Mouse (Mus musculus) MEL (cell line): Measurements from ENCODE around the gene Kcne3. TPM values are rescaled to one million over a fixed set of nuclear protein-coding genes. Genes with fewer than 3 reads are reported as not detected.

Experiments
- DNase-seq: peaks from one replicate; pipeline ENCODE4 v3.0.0; 2011; ENCODE audit warnings: low read depth, low spot score
- H3K27ac ChIP-seq: 2 replicates; pipeline ENCODE4 v1.5.1; 2012; ENCODE audit warnings: low read depth, mild to moderate bottlenecking, control low read depth, low read length, moderate library complexity; ENCODE audit not compliant: control insufficient read depth
- H3K27me3 ChIP-seq, 2 experiments: fragments of 150-350 bp in 1 of 2; sonication (generic) in 1 of 2; 2 replicates each; pipeline ENCODE4 v1.6.1; 2012; ENCODE audit warnings: low read length in 2 of 2, mild to moderate bottlenecking in 2 of 2, improper control_type of control experiment in 1 of 2, moderate library complexity in 1 of 2; ENCODE audit not compliant: insufficient read depth in 2 of 2, control insufficient read depth in 1 of 2
- H3K36me3 ChIP-seq, 2 experiments: 2 replicates each; pipeline ENCODE4 v1.6.1; 2012 to 2014; ENCODE audit warnings: low read length in 2 of 2, improper control_type of control experiment in 1 of 2, inconsistent platforms in 1 of 2, mild to moderate bottlenecking in 1 of 2; ENCODE audit not compliant: insufficient read depth in 2 of 2, control insufficient read depth in 1 of 2
- H3K4me1 ChIP-seq, 2 experiments: fragments of 150-350 bp in 1 of 2; sonication (generic) in 1 of 2; 2 replicates each; pipeline ENCODE4 v1.6.1; 2012; ENCODE audit warnings: low read length in 2 of 2, improper control_type of control experiment in 1 of 2, mild to moderate bottlenecking in 1 of 2; ENCODE audit not compliant: insufficient read depth in 2 of 2, control insufficient read depth in 1 of 2
- H3K4me3 ChIP-seq, 2 experiments: fragments of 150-350 bp in 1 of 2; sonication (generic) in 1 of 2; 2 replicates each; pipeline ENCODE4 v1.5.1; 2012; ENCODE audit warnings: low read depth in 2 of 2, low read length in 2 of 2, mild to moderate bottlenecking in 2 of 2, moderate library complexity in 2 of 2, control low read depth in 1 of 2, improper control_type of control experiment in 1 of 2; ENCODE audit not compliant: control insufficient read depth in 1 of 2, insufficient read depth in 1 of 2
- H3K79me2 ChIP-seq: 2 replicates; pipeline ENCODE4 v1.6.1; 2012; ENCODE audit warnings: mild to moderate bottlenecking, low read length, moderate library complexity; ENCODE audit not compliant: control insufficient read depth, poor library complexity, insufficient read depth
- H3K9ac ChIP-seq: 2 replicates; pipeline ENCODE4 v1.6.1; 2012; ENCODE audit warnings: low read depth, mild to moderate bottlenecking, control low read depth, low read length, moderate library complexity; ENCODE audit not compliant: control insufficient read depth, poor library complexity, severe bottlenecking
- H3K9me3 ChIP-seq: fragments of 150-350 bp; sonication (generic); replicated peaks from 2 replicates; pipeline ENCODE4 v1.6.1; 2012; ENCODE audit warnings: mild to moderate bottlenecking, low read length, improper control_type of control experiment, moderate library complexity; ENCODE audit not compliant: insufficient read depth
- BHLHE40 ChIP-seq: IDR thresholded peaks from 2 replicates; pipeline ENCODE4 v1.6.1; 2012; ENCODE audit warnings: low read depth, mild to moderate bottlenecking, inconsistent platforms, low read length, improper control_type of control experiment, borderline replicate concordance
- CTCF ChIP-seq, 3 experiments: IDR thresholded peaks in 2 of 3; conservative IDR thresholded peaks in 1 of 3; 2 replicates each; pipeline ENCODE4 v1.5.1; 2011 to 2012; ENCODE audit warnings: low read length in 3 of 3, low read depth in 2 of 3, mild to moderate bottlenecking in 2 of 3, improper control_type of control experiment in 1 of 3, inconsistent platforms in 1 of 3, mixed read lengths in 1 of 3, moderate library complexity in 1 of 3; ENCODE audit not compliant: control insufficient read depth in 1 of 3, insufficient read depth in 1 of 3, poor library complexity in 1 of 3, severe bottlenecking in 1 of 3
- ELF1 ChIP-seq: IDR thresholded peaks from 2 replicates; pipeline ENCODE4 v1.6.1; 2014; ENCODE audit warnings: low read depth, mild to moderate bottlenecking, inconsistent platforms, low read length, improper control_type of control experiment, moderate library complexity
- EP300 ChIP-seq, 2 experiments: IDR thresholded peaks; 2 replicates each; pipeline ENCODE4 v1.6.1; 2011; ENCODE audit warnings: improper control_type of control experiment in 2 of 2, low read length in 2 of 2, low read depth in 1 of 2, mild to moderate bottlenecking in 1 of 2
- ETS1 ChIP-seq: IDR thresholded peaks from 2 replicates; pipeline ENCODE4 v1.6.1; 2012; ENCODE audit warnings: low read depth, mild to moderate bottlenecking, inconsistent platforms, low read length, improper control_type of control experiment, moderate library complexity
- HCFC1 ChIP-seq: IDR thresholded peaks from 2 replicates; pipeline ENCODE4 v1.6.1; 2012; ENCODE audit warnings: low read depth, mild to moderate bottlenecking, inconsistent platforms, low read length, improper control_type of control experiment, moderate library complexity
- JUND ChIP-seq: IDR thresholded peaks from 2 replicates; pipeline ENCODE4 v1.6.1; 2011; ENCODE audit warnings: low read depth, mild to moderate bottlenecking, improper control_type of control experiment, low read length
- KAT2A ChIP-seq: conservative IDR thresholded peaks from 2 replicates; pipeline ENCODE4 v1.6.1; 2012; ENCODE audit warnings: low read depth, low read length, improper control_type of control experiment, inconsistent platforms
- MAFK ChIP-seq: IDR thresholded peaks from 2 replicates; pipeline ENCODE4 v1.6.1; 2011; ENCODE audit warnings: low read depth, mild to moderate bottlenecking, low read length, improper control_type of control experiment, borderline replicate concordance
- MAX ChIP-seq: IDR thresholded peaks from 2 replicates; pipeline ENCODE4 v1.6.1; 2011; ENCODE audit warnings: low read length, improper control_type of control experiment
- MAZ ChIP-seq: IDR thresholded peaks from 2 replicates; pipeline ENCODE4 v1.6.1; 2012; ENCODE audit warnings: low read depth, mild to moderate bottlenecking, inconsistent platforms, low read length, improper control_type of control experiment
- MEF2A ChIP-seq: IDR thresholded peaks from 2 replicates; pipeline ENCODE4 v1.6.1; 2014; ENCODE audit warnings: low read depth, mild to moderate bottlenecking, inconsistent platforms, low read length, improper control_type of control experiment; ENCODE audit not compliant: poor library complexity, insufficient replicate concordance, severe bottlenecking; ENCODE audit errors: extremely low read depth
- MYB ChIP-seq: IDR thresholded peaks from 2 replicates; pipeline ENCODE4 v1.6.1; 2011; ENCODE audit warnings: mild to moderate bottlenecking, low read depth, low read length, improper control_type of control experiment
- NELFE ChIP-seq: IDR thresholded peaks from 2 replicates; pipeline ENCODE4 v1.6.1; 2011; ENCODE audit warnings: low read depth, low read length, improper control_type of control experiment
- POLR2A ChIP-seq, 2 experiments: IDR thresholded peaks; 2 replicates each; pipeline ENCODE4 v1.6.1; 2011 to 2012; ENCODE audit warnings: low read length in 2 of 2, mild to moderate bottlenecking in 2 of 2, control low read depth in 1 of 2, improper control_type of control experiment in 1 of 2, low read depth in 1 of 2, moderate library complexity in 1 of 2; ENCODE audit not compliant: control insufficient read depth in 1 of 2, insufficient read depth in 1 of 2, poor library complexity in 1 of 2
- SIN3A ChIP-seq: IDR thresholded peaks from 2 replicates; pipeline ENCODE4 v1.6.1; 2012; ENCODE audit warnings: low read length, improper control_type of control experiment, inconsistent platforms
- SMC3 ChIP-seq: IDR thresholded peaks from 2 replicates; pipeline ENCODE4 v1.6.1; 2011; ENCODE audit warnings: low read depth, low read length, improper control_type of control experiment
- TAL1 ChIP-seq: IDR thresholded peaks from 2 replicates; pipeline ENCODE4 v1.6.1; 2012; ENCODE audit warnings: mild to moderate bottlenecking, inconsistent platforms, low read length, moderate library complexity, mixed read lengths
- TCF12 ChIP-seq: IDR thresholded peaks from 2 replicates; pipeline ENCODE4 v1.6.1; 2014; ENCODE audit warnings: low read depth, mild to moderate bottlenecking, inconsistent platforms, low read length, improper control_type of control experiment, moderate library complexity
- UBTF ChIP-seq: IDR thresholded peaks from 2 replicates; pipeline ENCODE4 v1.6.1; 2012; ENCODE audit warnings: low read depth, mild to moderate bottlenecking, inconsistent platforms, low read length, improper control_type of control experiment, moderate library complexity, borderline replicate concordance; ENCODE audit not compliant: insufficient read depth
- USF1 ChIP-seq: IDR thresholded peaks from 2 replicates; pipeline ENCODE4 v1.6.1; 2014; ENCODE audit warnings: low read depth, mild to moderate bottlenecking, inconsistent platforms, low read length, improper control_type of control experiment, moderate library complexity
- USF2 ChIP-seq, 2 experiments: IDR thresholded peaks; 2 replicates each; pipeline ENCODE4 v1.6.1; 2011 to 2012; ENCODE audit warnings: improper control_type of control experiment in 2 of 2, low read length in 2 of 2, borderline replicate concordance in 1 of 2, inconsistent platforms in 1 of 2, low read depth in 1 of 2, mild to moderate bottlenecking in 1 of 2; ENCODE audit not compliant: insufficient read depth in 1 of 2
- ZC3H11A ChIP-seq: IDR thresholded peaks from 2 replicates; pipeline ENCODE4 v1.6.1; 2012; ENCODE audit warnings: low read depth, mild to moderate bottlenecking, inconsistent platforms, low read length, improper control_type of control experiment
- ZMIZ1 ChIP-seq: IDR thresholded peaks from 2 replicates; pipeline ENCODE4 v1.6.1; 2012; ENCODE audit warnings: low read depth, mild to moderate bottlenecking, inconsistent platforms, low read length, improper control_type of control experiment, moderate library complexity
- polyA plus RNA-seq, 2 experiments: library from polyadenylated mRNA; stranded (reverse) in 1 of 2; unstranded in 1 of 2; fragments of >175 nt in 1 of 2; fragments of >200 nt in 1 of 2; gene quantifications; 2 replicates each; pipeline versions ENCODE4 v1.2.1 to v1.2.4; 2012; ENCODE audit warnings: low replicate concordance in 2 of 2, low read depth in 1 of 2; ENCODE audit not compliant: insufficient read length in 2 of 2, insufficient read depth in 1 of 2, missing spikeins in 1 of 2
- total RNA-seq: library from RNA; depleted of rRNA; stranded (reverse); fragments of 300-350 nt; gene quantifications from 2 replicates; pipeline ENCODE4 v1.2.3, GENCODE M21; 2012

Kcne3 gene
- total and polyA plus RNA-seq, 3 experiments = 4.9 to 6.7 TPM; not detected in 1

DNA sequence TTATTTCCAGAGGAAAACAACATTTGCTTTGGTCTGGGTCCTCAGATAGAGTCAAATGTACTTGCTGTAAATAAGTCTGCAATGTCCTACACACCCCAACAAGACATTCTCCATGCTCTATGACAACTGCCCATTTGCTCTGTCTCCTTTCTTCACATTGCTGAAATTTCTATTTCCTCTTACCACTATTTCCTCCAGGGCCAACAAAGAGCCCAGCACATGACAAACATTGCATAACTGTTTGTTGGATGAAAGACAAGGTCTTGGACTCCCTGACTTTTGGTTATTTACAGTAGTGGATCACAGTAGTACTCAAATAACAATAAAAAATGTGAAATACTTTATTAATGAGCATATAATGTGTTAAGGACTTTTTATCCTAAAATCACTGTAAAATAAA is 31.6 kb downstream of the Kcne3 start:
- no peaks in the 10 kb centered on the region for H3K79me2 ChIP-seq
- H3K27ac ChIP-seq = no peak overlapping the region
- H3K9me3 ChIP-seq = no peaks in the 10 kb centered on the region
- peaks cover 0 to 11% of the 10 kb centered on the region in 2 experiments; a peak in 2 of 4 replicates for H3K36me3 ChIP-seq
- H3K27me3 ChIP-seq = no peaks in the 10 kb centered on the region
- H3K9ac ChIP-seq = no peak overlapping the region
- TF ChIP-seq NELFE = no peak
- TF ChIP-seq MYB = no peak
- no peak for TF ChIP-seq ZMIZ1
- TF ChIP-seq KAT2A = no peak
- TF ChIP-seq MEF2A = no peak
- TF ChIP-seq ZC3H11A = no peak
- H3K4me3 ChIP-seq = no peak overlapping the region
- H3K4me1 ChIP-seq = peaks cover 7 to 20% of the 10 kb centered on the region in 2 experiments
- DNase-seq = no peak

DNA sequence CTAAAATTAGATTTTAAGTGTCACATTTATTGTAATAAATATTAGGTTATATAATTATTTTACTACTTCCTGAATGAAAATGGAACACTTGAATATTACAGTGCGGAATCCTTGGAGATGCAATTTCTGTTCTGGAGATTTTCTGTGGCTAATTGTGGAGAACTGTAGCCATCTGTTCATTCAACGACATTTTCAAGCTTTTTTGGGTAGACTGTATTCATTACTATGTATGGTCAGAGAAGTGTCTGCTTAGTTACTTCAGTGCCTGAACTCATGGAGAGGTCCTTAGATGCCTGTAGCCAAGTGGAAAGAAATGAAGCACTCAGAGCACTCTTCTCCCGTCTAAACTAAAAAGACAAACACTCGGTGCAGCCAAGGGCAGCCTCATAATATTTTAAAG is 38.0 kb downstream of the Kcne3 start:
- no peak overlapping the region for H3K4me3 ChIP-seq
- no peak for DNase-seq
- H3K4me1 ChIP-seq = peaks cover 0 to 3% of the 10 kb centered on the region in 2 experiments; a peak in 1 of 4 replicates
- H3K36me3 ChIP-seq = no peaks in the 10 kb centered on the region
- no peaks in the 10 kb centered on the region for H3K79me2 ChIP-seq
- peaks cover 11 to 16% of the 10 kb centered on the region in 2 experiments for H3K27me3 ChIP-seq
- no peaks in the 10 kb centered on the region for H3K9me3 ChIP-seq
- TF ChIP-seq UBTF (no peak), ZC3H11A (no peak), JUND (no peak), ETS1 (no peak), HCFC1 (no peak), TAL1 (no peak), MAZ (no peak), BHLHE40 (no peak), ELF1 (no peak), POLR2A (IDR thresholded peaks at IDR 0.05; ENCODE audit: control insufficient read depth in 1 of 2, insufficient read depth in 1 of 2, low read depth in 1 of 2, low read length in 2 of 2, poor library complexity in 1 of 2) (no peak), SIN3A (no peak), KAT2A (no peak), EP300 (IDR thresholded peaks at IDR 0.05; ENCODE audit: low read depth in 1 of 2, low read length in 2 of 2) (no peak), USF2 (IDR thresholded peaks at IDR 0.05; ENCODE audit: borderline replicate concordance in 1 of 2, insufficient read depth in 1 of 2, low read depth in 1 of 2, low read length in 2 of 2) (no peak), MAFK (no peak), MAX (no peak), SMC3 (no peak), TCF12 (no peak), USF1 (no peak), CTCF (IDR thresholded peaks at IDR 0.05 in 2 of 3, conservative IDR thresholded peaks at IDR 0.05 in 1 of 3; ENCODE audit: control insufficient read depth in 1 of 3, insufficient read depth in 1 of 3, low read depth in 2 of 3, low read length in 3 of 3, poor library complexity in 1 of 3, severe bottlenecking in 1 of 3) (no peak)
- no peak overlapping the region for H3K9ac ChIP-seq
- H3K27ac ChIP-seq = no peak overlapping the region
